Mouse (Mus musculus): ENCODE data around the gene Iqch. TPM values are rescaled to one million over a fixed set of nuclear protein-coding genes. Genes with fewer than 3 reads are reported as not detected.

Iqch gene
- polyA plus RNA-seq, 1 experiment from 2014 or later = not detected

DNA sequence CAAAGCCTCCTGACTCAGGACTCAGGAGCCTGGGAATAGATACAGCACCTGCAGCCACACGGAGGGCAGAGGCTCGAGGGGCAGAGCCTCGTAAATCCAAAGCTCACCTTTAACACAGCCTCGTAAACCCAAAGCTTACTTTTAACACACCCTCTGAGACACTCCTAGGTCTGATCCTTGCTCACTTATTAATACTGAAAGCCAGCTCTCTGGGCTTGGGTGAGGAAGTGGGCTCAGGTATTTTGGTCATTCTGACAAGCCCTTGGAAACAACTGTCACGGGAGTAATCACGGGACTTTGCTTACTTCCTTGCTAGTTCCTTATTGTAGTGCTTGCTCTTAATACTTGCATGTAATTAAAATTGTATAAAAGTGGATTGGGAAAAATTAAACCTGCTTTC, 13.1 kb downstream of the Iqch start:
- Histone ChIP-seq H3K27me3 (no peaks in the 10 kb centered on the region), H3K36me3 (replicated peaks) (no peaks in the 10 kb centered on the region), H3K9ac (no peak overlapping the region), H3K9me3 (replicated peaks) (no peaks in the 10 kb centered on the region), H3K4me3 (replicated peaks) (no peak overlapping the region), H3K4me1 (replicated peaks) (no peaks in the 10 kb centered on the region), H3K27ac (replicated peaks) (no peak overlapping the region), H3K4me2 (no peak overlapping the region)
- WGBS (ENCODE audit: insufficient replicate concordance) = 51% methylated on average over 6 of the region's 6 CpGs
- ATAC-seq (ENCODE audit: insufficient read depth) = no peak

DNA sequence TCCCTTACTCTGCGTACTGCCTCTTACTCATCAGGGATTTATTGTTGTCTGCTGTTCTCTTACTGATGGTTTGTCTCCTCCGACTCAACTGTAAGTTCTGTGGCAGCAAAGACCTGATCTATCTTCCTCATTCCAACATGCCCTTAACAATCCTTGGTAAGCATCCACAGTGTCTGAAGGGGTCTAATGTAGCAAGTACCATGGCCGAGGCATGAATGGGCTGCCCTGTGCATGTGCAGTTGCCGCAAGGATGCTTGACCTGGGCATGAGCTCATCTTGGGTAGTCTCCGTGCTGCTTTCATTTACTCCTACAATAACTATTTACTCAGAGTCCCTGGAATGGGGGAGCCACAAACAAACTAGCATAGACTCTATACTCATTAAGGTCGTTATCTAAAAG, 17.0 kb downstream of the Iqch start:
- ATAC-seq (ENCODE audit: insufficient read depth) = no peak
- Histone ChIP-seq H3K27ac (replicated peaks) (no peak overlapping the region), H3K9ac (no peak overlapping the region), H3K4me2 (no peak overlapping the region), H3K9me3 (replicated peaks) (no peaks in the 10 kb centered on the region), H3K4me1 (replicated peaks) (no peaks in the 10 kb centered on the region), H3K27me3 (no peaks in the 10 kb centered on the region), H3K36me3 (replicated peaks) (no peaks in the 10 kb centered on the region), H3K4me3 (replicated peaks) (no peak overlapping the region)
- WGBS (ENCODE audit: insufficient replicate concordance) = 70% methylated on average over 6 of the region's 6 CpGs

DNA sequence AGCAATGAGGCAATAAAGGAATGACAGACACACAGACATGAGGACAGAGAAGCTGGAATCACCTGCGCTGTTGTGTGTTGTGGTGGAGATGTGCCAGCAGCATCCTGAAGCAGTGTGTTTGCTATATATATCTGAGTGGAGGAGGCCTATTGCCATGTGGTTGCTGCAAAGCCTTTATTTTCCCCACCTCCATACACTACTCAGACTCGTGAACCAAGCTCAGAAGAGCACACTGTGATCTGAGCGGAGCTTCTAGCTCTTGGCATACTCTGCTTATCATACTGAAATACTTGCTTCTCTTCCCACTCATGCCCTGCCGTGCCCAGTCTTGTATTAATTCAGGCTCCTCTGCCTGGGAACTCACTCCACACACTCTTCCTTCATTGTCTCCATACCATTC, 20.5 kb downstream of the Iqch start:
- Histone ChIP-seq H3K4me2 (no peak overlapping the region), H3K27ac (replicated peaks) (no peak overlapping the region), H3K36me3 (replicated peaks) (no peaks in the 10 kb centered on the region), H3K9ac (no peak overlapping the region), H3K4me1 (replicated peaks) (no peaks in the 10 kb centered on the region), H3K9me3 (replicated peaks) (no peaks in the 10 kb centered on the region), H3K27me3 (no peaks in the 10 kb centered on the region), H3K4me3 (replicated peaks) (no peak overlapping the region)
- no peak for ATAC-seq (ENCODE audit: insufficient read depth)
- 67% methylated on average over 4 of the region's 4 CpGs for WGBS (ENCODE audit: insufficient replicate concordance)

DNA sequence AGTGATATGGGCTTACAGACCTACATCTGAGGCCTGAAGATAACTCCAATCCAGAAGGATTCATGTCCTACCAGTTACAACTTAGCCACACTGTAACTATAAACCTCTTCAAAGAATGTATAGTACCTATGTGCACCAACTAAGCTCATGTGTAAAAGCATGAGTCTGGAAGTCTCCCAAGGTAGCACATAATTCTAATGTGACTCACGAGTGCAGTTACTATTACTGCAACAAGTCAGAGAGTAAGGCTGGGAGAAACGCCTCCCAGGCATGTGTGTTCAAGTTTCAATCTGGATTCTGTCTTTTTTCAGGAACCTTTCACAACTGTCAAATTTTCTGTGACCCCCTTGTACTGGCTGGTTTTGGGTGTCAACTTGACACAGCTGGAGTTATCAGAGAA, 22.2 kb downstream of the Iqch start:
- Histone ChIP-seq H3K9me3 (replicated peaks) (no peaks in the 10 kb centered on the region), H3K4me1 (replicated peaks) (no peaks in the 10 kb centered on the region), H3K36me3 (replicated peaks) (no peaks in the 10 kb centered on the region), H3K9ac (no peak overlapping the region), H3K4me3 (replicated peaks) (no peak overlapping the region), H3K27ac (replicated peaks) (no peak overlapping the region), H3K27me3 (no peaks in the 10 kb centered on the region), H3K4me2 (no peak overlapping the region)
- 69% methylated on average over 2 of the region's 2 CpGs for WGBS (ENCODE audit: insufficient replicate concordance)
- ATAC-seq (ENCODE audit: insufficient read depth) = no peak

DNA sequence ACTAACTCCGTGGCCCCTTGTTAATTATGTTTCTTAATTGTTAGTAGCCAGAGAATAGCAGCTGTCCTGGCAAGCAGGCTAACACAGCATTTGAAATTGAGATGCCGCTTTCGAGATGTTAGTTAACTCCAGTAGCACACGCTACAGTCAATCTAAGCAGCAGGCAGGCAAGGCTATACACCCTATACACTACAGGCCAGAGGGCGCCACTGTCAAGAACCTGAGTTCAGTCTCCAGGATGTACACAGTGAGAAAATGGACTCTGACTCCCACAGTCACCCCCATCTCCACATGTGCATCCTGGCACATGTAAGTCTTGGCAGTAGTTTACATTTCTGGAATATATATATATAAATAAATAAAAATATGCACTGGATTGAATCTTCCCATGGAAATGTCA, 22.6 kb downstream of the Iqch start:
- Histone ChIP-seq H3K9me3 (replicated peaks) (no peaks in the 10 kb centered on the region), H3K4me2 (no peak overlapping the region), H3K9ac (no peak overlapping the region), H3K27ac (replicated peaks) (no peak overlapping the region), H3K4me3 (replicated peaks) (no peak overlapping the region), H3K36me3 (replicated peaks) (no peaks in the 10 kb centered on the region), H3K27me3 (no peaks in the 10 kb centered on the region), H3K4me1 (replicated peaks) (no peaks in the 10 kb centered on the region)
- WGBS (ENCODE audit: insufficient replicate concordance) = 60% methylated on average over 5 of the region's 5 CpGs
- no peak for ATAC-seq (ENCODE audit: insufficient read depth)

DNA sequence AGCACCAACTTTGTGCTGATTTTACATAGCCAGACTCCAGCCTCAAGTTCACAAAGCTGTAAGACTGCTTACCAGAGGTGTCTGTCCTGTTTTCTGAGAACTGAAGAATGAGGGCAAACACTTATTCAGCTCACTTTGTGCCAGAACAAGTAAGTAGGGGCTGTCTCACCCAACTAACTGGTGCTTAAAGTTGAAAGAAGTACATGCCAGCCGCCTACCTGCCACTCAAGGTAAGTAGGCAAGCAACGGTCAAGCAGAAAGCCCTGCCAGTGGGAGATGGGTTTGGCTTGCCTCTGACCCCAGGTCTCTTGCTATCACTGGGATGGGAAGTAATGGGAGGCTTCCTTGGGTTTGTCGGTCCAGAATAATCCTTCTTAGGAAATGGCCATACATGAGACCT, 24.8 kb downstream of the Iqch start:
- Histone ChIP-seq H3K9me3 (replicated peaks) (no peaks in the 10 kb centered on the region), H3K36me3 (replicated peaks) (no peaks in the 10 kb centered on the region), H3K4me1 (replicated peaks) (no peaks in the 10 kb centered on the region), H3K27ac (replicated peaks) (no peak overlapping the region), H3K4me2 (no peak overlapping the region), H3K9ac (no peak overlapping the region), H3K4me3 (replicated peaks) (no peak overlapping the region), H3K27me3 (no peaks in the 10 kb centered on the region)
- 70% methylated on average over 3 of the region's 3 CpGs for WGBS (ENCODE audit: insufficient replicate concordance)
- no peak for ATAC-seq (ENCODE audit: insufficient read depth)

DNA sequence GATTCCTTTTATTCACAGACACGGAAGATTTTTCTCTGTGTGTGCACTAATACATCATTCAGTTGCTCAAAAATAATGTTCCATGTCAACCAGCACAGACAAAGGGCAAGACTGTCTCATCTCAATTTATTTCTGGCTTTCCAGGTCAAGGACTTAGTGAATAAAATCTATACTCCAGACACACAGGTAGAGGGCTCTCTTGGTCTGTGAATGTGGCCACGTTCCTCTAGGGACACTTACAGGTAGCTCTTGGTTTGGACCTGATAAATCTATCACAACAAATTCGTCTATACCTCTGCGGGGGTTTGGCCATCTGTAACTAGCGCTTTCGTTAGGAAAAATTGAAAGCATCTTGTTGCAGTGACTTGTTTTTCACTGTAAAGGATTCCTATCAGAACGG, 29.4 kb downstream of the Iqch start:
- no peak overlapping the region for H3K9ac ChIP-seq
- H3K27ac ChIP-seq (replicated peaks) = no peak overlapping the region
- WGBS (ENCODE audit: insufficient replicate concordance) = 59% methylated on average over 7 of the region's 7 CpGs
- no peaks in the 10 kb centered on the region for H3K36me3 ChIP-seq (replicated peaks)
- no peak for ATAC-seq (ENCODE audit: insufficient read depth)
- no peaks in the 10 kb centered on the region for H3K9me3 ChIP-seq (replicated peaks)
- no peak overlapping the region for H3K4me3 ChIP-seq (replicated peaks)
- peaks cover 3% of the 10 kb centered on the region; the same call in 1 of the 2 replicates for H3K4me1 ChIP-seq (replicated peaks)
- no peak overlapping the region for H3K4me2 ChIP-seq
- H3K27me3 ChIP-seq = no peaks in the 10 kb centered on the region

DNA sequence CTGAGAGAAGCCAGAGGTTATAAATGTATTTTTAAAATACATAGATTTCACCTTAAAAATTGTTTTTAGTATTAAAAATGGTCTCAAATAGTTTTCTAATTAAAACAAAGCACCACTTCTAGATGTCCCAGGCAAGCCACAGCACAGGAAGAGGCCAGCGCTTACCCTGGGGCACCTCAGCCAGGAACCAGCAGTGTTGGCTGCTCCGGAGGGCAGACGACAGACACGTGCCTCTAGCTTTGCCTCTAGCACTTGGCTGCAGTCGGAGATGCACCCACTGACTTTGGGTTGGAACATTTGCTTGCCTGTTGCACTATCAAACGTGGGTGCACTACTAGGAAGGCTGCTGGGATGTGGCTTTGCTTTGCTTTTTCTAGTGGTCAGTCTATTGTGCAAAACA, 30.4 kb downstream of the Iqch start:
- Histone ChIP-seq H3K27me3 (no peaks in the 10 kb centered on the region), H3K4me2 (no peak overlapping the region), H3K9ac (no peak overlapping the region), H3K9me3 (replicated peaks) (no peaks in the 10 kb centered on the region), H3K36me3 (replicated peaks) (no peaks in the 10 kb centered on the region), H3K4me1 (replicated peaks) (peaks cover 3% of the 10 kb centered on the region; the same call in 1 of the 2 replicates), H3K4me3 (replicated peaks) (no peak overlapping the region), H3K27ac (replicated peaks) (no peak overlapping the region)
- ATAC-seq (ENCODE audit: insufficient read depth) = no peak
- 8% methylated on average over 6 of the region's 6 CpGs for WGBS (ENCODE audit: insufficient replicate concordance)

DNA sequence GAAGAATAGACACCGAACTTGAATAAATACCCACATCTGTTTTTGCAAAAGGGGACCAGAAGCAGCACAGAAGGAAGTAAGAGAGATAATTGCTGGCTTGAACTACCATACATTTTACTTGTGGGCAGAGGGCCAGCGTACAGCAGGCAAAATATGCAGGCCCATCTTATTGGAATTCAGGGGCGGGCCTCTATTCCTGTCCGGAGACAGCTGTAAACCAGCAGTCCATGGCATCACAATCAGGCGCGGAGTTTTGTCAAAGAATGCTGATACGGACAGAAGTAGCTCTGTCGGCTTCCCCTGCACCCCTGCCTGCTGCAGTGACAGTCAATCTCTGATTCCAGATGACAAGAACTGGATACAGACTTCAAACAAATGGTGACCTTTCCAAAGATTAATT, 33.5 kb downstream of the Iqch start:
- H3K36me3 ChIP-seq (replicated peaks) = no peaks in the 10 kb centered on the region

DNA sequence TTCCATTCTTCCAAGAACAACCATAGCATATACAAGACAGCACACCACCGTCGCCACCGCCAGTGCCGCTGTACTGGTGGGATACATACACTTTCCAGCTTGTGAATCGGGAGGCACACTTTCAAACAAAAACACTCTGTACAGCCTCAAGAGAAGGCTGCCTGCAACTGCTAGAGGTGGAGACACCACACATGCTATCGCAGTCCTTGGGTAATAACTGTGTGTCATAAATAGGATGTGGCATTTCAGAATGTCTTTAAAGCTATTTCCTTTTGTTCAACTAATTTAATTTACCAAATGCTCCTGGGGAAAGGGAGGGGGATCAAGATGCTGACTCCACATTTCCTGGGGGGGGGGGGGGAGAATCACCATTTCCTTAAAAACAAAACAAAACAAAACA, 34.0 kb downstream of the Iqch start:
- H3K9ac ChIP-seq = no peak overlapping the region
- H3K36me3 ChIP-seq (replicated peaks) = no peaks in the 10 kb centered on the region
- no peak overlapping the region for H3K27ac ChIP-seq (replicated peaks)
- H3K4me3 ChIP-seq (replicated peaks) = no peak overlapping the region
- no peak overlapping the region for H3K4me2 ChIP-seq
- no peaks in the 10 kb centered on the region for H3K27me3 ChIP-seq
- no peaks in the 10 kb centered on the region for H3K9me3 ChIP-seq (replicated peaks)
- ATAC-seq (ENCODE audit: insufficient read depth) = no peak
- WGBS (ENCODE audit: insufficient replicate concordance) = 68% methylated on average over 6 of the region's 6 CpGs
- peaks cover 3% of the 10 kb centered on the region; the same call in 1 of the 2 replicates for H3K4me1 ChIP-seq (replicated peaks)

More for the DNA sequence above, 33.5 kb downstream of the Iqch start:
- H3K27ac ChIP-seq (replicated peaks) = no peak overlapping the region
- no peak overlapping the region for H3K4me2 ChIP-seq
- no peaks in the 10 kb centered on the region for H3K27me3 ChIP-seq
- H3K9ac ChIP-seq = no peak overlapping the region
- H3K4me3 ChIP-seq (replicated peaks) = no peak overlapping the region
- no peaks in the 10 kb centered on the region for H3K9me3 ChIP-seq (replicated peaks)
- ATAC-seq (ENCODE audit: insufficient read depth) = no peak
- peaks cover 3% of the 10 kb centered on the region; the same call in 1 of the 2 replicates for H3K4me1 ChIP-seq (replicated peaks)
- WGBS (ENCODE audit: insufficient replicate concordance) = 45% methylated on average over 8 of the region's 8 CpGs

DNA sequence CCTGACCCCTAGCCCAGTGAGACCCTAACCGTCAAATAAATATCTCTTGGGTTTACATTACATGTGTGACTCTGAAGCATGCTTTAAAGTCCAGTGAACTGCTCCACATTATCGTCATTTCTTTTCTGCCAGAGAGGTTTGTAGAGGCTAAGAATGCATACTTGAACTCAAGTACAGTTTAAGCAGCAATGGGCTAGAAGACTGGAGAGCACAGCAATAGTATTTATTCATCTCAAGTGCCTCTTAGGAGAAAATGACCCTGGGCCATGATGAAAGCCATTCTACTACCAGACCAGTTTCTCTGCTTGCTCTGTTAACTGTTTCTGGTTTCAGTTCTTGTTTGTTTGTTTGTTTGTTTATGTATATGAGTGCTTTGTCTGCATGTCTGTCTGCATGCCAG, 38.9 kb downstream of the Iqch start:
- 68% methylated on average over 2 of the region's 2 CpGs for WGBS (ENCODE audit: insufficient replicate concordance)
- ATAC-seq (ENCODE audit: insufficient read depth) = no peak
- Histone ChIP-seq H3K27ac (replicated peaks) (no peak overlapping the region), H3K36me3 (replicated peaks) (no peaks in the 10 kb centered on the region), H3K9me3 (replicated peaks) (no peaks in the 10 kb centered on the region), H3K9ac (no peak overlapping the region), H3K27me3 (no peaks in the 10 kb centered on the region), H3K4me2 (no peak overlapping the region), H3K4me1 (replicated peaks) (no peaks in the 10 kb centered on the region), H3K4me3 (replicated peaks) (no peak overlapping the region)

DNA sequence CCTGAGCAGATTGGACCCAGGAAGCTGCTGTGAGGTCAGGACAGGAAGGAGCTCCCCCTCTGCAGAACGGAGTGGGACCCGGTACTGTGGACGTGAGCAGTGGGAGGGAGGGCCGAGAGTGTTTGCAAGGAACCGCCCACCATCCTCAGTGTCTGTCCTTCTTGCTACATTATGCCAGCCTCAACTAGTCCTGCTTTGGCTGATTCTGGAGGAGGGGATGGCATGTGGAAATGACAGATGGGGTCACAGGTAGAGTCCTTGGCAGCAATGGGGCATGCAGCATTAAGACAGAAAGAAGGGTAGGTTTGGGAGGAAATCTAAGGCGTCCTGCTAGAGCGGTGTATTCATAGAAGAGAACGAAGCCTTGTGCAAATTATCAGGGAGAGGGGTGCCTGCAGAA, 40.4 kb downstream of the Iqch start:
- Histone ChIP-seq H3K27ac (replicated peaks) (no peak overlapping the region), H3K9ac (no peak overlapping the region), H3K4me2 (no peak overlapping the region), H3K27me3 (no peaks in the 10 kb centered on the region), H3K9me3 (replicated peaks) (no peaks in the 10 kb centered on the region), H3K36me3 (replicated peaks) (no peaks in the 10 kb centered on the region), H3K4me3 (replicated peaks) (no peak overlapping the region), H3K4me1 (replicated peaks) (no peaks in the 10 kb centered on the region)
- 48% methylated on average over 8 of the region's 8 CpGs for WGBS (ENCODE audit: insufficient replicate concordance)
- ATAC-seq (ENCODE audit: insufficient read depth) = no peak

Data from liver, embryonic 15.5 days (tissue).